Mouse (Mus musculus) adrenal gland, postnatal 25 days (tissue): ENCODE results near the gene Mpp4. TPM values are rescaled to one million over a fixed set of nuclear protein-coding genes. Genes with fewer than 3 reads are reported as not detected.

Experiments used
- DNase-seq: peaks from one replicate; pipeline ENCODE4 v3.0.0; 2021; ENCODE audit warnings: mixed read lengths
- total RNA-seq: library from RNA; stranded (reverse); gene quantifications from 2 replicates; pipeline ENCODE4 v1.2.3, GENCODE M21; 2021

The Mpp4 gene
- total RNA-seq, 1 experiment from 2014 or later: not detected

DNA sequence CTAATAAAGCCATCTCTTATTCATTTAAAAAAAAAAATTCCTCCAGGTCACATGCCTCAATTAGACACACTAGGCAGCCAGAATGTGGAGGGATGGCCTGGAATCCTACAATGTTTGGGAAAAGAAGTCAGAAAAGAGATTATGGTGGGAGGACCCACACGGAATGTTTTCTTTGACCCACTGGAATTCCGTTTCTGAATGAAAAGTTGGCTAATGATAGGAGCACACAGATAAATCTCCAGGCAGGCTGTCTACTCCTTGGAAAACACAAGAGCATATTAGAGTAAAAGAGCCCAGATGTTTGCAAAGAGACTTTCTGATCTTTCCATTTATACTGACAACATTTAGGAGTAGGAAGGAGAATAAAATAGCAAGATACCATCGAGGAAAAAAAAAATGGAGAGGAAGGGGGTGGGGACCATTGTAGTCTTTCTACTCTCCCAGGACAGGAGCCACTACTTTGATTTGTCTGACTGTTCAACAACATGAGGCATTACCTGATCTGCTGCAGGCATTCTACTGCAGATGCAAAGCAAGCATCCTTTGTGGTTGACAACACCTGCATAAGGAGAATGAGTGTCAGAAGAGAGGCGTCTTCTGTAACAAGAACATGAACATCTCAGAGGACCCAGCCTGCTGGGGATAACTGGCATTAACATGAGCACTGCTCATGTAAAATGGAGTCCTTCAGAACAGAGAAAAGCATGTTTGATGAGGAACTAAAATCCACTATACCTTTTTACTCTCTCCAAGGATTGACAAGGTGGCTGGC lies 4.7 kb upstream of the Mpp4 start:
- DNase-seq: no peak

DNA sequence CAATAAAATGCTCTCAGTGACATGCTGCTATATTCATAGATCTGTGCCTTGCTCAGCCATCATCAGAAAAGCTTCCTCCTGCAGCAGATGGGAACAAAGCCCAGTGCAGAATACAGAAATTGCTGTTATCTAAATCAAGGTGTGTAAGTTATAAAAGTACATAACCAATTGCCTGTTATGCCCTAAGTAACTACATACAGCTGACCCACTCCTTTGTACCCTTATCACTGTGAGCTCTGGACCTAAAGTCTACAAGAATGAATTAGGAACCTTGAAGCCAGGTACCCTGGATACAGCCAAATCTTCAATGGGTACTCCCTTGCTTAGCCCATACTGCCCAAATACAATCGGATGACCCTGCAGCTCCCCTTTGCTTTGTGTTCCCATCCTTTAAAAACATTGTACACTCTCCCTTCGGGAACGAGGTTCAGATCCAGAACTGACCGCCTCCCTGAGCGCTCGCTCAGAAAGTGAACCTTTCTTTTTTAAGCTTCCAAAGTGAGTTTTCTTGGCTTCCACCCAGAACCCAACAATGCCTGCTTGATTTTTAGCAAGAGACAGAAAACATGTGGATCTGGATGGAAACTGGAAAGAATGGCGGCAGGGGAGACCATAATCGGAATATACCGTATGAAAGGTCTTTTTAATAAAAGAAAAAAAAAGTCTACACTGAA lies 3.2 kb upstream of the Mpp4 start:
- no peak for DNase-seq

DNA sequence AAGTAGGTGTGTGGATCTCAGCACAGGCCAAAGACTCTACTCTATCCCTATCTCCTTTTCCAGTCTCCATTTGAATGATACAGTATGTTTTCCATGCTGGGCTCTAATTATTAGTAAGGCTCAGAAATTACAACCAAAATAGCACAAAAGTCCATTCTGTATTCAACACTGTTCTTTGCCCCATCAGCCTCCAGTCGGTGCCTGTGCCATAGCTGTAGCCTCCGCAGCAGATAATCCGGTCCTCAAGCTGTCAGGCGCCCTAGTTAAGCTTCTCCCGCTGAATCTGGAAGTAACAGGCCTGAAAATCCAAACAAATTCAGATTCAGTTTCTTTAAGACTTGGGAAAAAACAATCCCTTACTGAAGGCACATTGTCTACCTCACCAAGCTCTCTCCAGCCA lies 729 bp upstream of the Mpp4 start:
- DNase-seq: no peak

DNA sequence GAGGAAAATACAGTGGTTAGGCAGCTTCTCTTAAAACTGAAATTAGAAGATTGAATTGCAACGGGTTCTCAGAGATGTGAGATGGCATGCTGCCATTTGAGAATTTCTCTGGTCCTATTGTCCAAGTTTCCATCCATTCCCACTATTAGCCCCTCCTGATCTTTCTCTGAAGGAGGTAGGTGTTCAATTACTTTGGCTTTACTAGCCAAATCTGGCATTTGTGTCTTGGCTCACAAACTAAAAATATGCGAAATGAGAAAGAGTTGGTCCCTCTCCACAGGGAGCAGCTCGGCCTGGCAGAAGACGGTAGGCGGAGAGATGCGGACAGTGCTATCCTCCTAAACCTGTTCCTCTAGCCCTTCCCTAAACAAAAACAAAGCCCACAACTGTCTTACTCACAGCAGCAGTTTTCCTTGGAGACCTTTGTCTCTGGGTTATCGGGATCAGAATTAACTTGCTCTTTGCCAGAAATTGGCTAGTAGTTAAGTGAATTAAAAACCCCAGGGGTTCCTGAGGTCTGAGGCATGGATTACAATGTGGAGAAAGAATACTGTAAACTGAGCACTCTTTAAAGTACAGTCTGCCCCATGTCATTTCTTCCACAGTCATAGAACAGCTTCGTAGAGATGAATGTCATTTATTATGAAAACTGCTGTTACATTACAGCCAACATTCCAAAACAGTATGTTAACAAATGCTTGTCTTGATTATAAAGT lies 722 bp downstream of the Mpp4 start:
- DNase-seq: no peak

DNA sequence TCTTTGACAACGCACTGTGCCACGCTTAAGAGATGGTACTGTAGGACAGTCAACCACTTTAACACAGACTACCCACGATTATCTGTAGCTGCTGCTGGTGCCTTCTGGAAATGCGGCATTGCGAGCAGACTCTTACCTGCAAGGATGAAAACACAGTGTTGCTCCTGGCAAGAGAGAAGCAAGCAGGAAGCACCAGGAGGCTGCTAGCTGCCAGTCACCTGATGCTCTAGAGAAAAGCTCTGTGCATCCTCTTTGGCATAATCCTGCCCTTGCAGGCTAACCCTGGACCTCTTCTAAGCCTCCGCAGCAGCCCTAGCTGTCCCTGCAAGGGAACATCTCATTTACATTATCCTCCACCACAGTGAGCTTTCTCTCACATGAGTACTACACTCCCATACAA lies 1.8 kb downstream of the Mpp4 start:
- DNase-seq: no peak

DNA sequence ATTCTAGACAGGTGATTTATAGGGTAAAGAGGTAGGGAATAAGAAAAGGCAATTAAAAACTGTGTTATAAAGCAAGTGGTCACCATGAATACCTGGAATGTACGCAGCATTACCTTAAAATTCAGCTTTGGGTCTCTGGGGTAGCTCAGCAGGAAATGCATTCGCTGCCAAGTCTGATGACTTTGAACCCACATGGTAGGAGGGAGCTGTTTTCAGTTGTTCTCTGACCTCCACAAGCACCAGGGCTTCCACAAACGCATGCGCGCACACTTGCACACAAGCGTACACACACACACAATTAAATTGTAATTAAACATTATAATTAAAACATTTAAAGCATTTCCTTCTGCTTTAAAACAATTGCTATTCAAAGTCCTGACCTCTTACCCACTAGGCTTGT lies 2.3 kb downstream of the Mpp4 start:
- no peak for DNase-seq

DNA sequence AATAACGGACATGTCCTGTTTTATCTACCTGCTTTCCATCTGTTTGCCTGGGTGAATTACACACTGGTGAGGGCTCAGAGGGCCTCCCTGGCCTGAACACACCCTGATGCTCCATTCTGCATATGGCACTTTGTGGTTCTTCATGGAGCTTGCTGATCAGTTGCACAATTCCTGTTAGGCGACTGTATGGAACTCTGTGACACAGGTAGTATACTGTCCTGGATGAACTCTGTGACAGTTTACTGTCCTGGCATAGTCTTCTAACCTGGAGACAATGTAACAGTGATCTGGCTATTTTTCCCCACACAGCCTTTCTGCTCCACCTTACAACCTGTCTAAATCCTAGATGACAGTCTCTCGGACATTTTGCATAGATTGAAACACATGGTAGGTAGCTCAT lies 4.1 kb downstream of the Mpp4 start:
- DNase-seq: no peak

DNA sequence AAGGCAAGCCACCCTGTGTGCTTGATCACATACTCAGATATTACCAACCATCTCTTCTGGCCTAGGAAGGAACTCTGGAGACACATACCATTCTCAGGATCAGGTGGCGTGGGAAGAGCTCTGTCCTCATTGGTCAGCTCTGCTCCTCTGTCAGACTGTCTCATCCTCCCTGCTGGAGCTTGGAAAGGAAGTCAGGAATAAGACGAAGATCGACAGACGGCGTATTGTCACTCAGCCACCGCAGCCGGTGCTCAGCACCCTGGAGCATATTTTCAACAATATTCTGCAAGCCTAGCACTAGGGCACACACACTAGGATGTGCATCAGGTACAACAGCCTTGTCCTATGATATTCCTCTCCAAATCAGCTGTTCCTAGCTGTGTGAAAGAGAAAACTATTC lies 4.7 kb downstream of the Mpp4 start:
- no peak for DNase-seq

DNA sequence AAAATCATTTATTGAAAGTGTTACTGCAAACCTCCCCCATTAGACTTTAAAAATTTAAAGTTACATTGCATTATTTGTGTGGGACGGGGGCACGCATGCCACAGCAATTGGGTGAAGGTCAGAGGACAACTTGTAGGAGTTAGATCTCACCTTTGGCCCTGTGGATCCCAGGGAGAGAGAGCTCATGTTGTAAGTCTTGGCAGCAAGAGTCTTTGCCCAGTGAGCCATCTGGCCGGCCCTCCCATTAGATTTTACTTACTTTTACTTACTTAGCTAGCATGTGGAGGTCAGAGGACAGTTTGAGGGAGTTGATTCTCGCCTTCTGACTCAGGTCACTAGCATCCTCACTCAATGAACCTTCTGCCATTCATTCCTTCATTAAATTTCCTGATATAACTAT lies 5.3 kb downstream of the Mpp4 start:
- no peak for DNase-seq

DNA sequence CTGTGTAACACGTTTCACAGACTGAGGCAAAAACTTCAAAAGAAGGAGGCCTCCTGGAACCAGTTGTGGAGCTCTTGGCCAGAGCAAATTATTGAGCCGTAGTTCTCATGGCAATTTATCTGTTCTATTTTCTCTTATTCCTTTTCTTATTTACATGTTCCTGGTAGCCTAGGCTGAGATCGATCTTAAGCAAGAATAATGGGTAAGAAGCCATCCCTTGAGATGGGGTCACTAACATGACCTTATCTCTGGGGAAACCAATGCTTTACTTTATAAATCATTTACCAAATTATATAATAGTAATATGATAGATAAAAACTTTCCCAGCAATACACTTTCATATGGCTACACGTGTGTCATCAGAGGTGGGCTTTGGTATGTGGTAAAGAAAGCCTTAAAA lies 10.8 kb downstream of the Mpp4 start:
- no peak for DNase-seq

DNA sequence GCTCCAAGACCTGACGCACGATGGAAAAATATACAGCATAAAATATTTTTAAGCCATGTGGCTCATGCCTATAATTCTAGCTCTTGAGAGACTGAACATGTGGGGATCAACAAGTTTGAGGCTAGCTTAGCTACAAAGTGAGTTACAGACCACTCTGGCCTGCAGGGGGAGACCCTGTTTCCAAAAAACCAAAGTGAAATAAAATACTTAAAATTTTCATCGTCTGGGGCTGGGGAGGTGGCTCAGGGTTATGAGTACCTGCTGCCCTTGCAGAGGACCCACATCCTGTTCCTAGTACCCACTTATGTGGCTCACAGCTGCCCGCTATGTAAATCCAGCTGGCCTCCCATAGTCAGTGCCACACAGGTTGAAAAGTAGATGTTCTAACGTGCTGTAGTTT lies 12.6 kb downstream of the Mpp4 start:
- no peak for DNase-seq

DNA sequence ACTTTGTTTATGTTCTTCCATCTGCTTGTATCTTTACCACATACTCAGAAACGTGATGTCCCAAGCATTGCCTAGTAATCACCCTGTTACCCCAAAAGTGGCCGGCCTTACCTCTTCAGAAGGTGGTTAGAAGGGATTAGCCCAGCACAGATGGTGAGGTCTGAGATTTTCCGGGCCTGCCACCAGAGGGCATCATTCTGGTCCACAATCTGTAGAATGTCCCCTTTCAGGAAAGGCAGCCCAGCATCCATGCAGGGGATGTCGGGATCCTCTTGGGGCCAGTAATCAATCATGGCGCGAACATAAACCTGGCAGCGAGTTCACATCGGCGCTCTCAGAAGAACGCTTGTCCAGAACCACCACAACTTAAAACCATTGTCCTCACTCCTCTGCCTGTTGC lies 18.6 kb downstream of the Mpp4 start:
- peak; percentile 46 for DNase-seq

DNA sequence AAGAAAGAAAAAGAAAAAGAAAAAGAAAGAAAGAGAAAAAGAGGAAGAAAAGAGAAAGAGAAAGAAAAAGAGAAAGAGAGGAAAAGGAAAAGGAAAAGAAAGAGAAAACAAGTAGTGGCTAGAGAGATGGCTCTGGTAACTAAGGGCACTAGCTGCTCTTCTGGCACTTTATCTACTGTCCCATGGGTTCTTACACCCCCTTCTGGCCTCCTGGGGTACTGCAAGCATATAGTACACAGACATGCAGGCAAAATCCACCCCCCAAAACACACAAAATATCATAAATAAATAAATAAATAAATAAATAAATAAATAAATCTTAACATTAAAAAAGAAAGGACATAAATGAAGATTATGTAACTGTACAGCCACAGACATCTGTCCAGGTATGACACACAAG lies 20.4 kb downstream of the Mpp4 start:
- DNase-seq: peak; percentile 67

DNA sequence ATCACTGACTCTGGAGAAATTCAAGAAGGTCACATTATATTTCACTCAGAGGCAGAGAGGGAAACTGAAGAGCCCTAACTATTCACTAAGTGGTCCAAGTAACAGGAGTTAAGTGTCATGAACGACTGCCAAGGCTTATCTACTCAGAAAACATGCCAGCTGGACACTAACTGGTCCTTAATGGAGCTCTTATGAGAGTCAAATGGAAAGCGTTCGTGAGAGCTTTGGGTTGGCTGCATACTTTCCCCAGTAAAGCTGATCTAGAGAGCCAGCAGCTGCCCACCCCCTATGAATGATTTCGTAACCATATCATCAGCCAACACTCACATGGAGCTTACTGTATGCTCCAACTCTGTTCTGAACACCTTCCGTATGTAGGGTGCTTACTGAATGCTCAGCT lies 28.8 kb downstream of the Mpp4 start:
- DNase-seq: no peak

DNA sequence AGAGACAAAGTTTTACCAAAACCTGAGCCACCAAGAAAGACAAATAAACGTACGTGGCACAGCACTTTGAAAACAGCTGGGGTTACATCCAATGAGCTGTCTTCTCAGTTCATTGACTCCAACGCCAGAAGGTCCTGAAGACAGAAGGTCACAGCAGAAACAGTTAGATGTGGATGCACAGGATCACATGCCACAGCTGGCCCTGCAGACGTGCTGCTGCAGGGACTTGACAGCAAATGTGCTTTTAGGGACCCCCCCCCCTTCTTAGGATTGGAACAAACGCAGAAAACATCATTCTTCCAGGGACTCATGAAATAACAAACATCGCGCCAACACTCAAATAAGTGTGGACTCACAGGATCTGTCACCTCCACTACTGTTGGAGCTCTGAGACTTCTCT lies 34.3 kb downstream of the Mpp4 start:
- DNase-seq: no peak

DNA sequence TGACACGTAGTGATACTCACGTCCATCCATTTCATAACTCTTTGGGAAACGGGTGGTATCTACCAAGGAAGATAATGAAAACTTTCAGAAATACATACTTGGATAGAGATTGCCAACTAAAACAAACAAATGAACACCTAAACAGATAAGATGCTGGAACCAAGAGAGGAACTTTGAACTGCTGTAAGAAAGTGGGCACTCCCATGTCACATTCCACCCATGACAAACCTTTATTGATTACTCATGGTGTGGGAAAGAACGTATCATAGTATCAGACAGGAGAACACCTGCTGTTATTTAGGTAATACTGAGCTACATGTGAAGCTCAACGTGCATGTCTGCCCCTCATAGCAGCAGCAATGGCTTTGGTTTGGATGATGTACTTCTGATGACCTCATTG lies 37.6 kb downstream of the Mpp4 start:
- no peak for DNase-seq

DNA sequence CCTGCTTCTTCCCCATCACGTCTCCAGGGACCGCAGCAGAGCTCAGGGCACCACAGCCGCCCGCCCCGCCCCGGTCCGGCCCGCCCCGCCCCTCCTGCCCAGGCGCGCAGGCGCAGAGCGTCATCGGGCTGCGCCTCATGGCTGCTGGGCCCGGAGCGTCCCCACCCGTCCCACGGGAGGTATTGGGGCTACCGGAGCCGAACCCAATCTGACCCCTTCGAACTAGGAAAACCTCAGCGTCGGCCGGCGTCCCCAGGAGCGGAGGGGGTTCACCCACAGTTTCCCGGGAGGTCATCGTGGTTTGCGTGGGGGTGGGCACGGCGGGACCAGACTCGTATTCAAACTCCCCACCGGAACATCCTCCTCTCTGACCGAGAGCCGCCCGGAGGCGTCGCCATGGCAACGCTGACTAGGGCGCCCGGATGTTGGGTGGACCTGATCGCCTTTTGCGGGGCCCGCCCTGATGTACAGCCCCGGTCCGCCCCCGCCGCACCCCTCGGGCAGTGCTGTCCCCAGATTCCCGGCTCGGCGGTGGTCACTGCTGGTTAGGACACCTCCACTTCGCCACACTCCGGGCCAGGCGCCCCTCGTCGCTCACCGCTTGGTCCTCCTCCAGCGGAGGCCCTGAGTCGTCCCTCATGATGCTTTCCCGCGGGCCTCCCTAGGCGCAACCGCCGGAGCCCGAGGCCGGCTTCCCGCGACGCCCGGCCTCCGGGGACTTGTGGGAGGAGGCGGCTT lies 43.3 kb downstream of the Mpp4 start, which contains the start of gene Tmem237:
TSS of gene Tmem237 (minus strand) at position 689 of the 738 bp plus-strand sequence.
- peak; percentile 92 for DNase-seq

DNA sequence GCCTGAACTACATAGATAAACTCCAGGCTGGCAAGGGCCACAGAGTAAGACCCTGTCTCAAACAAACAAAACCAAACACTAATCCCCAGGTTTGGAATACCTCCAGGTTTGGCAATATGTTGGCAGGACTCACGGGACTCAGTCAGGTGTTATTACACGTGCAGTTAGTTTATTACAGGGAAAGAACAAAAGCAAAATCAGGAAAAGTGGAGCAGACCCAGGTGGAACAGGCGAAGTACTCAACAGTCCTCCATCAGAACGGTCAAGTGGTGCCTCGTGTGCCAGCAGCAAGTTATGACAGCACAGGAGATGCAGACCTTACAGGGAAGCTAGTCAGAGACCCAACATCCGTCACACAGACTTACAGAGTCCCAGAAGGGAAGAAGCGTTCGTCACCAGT lies 52.7 kb downstream of the Mpp4 start:
- no peak for DNase-seq

DNA sequence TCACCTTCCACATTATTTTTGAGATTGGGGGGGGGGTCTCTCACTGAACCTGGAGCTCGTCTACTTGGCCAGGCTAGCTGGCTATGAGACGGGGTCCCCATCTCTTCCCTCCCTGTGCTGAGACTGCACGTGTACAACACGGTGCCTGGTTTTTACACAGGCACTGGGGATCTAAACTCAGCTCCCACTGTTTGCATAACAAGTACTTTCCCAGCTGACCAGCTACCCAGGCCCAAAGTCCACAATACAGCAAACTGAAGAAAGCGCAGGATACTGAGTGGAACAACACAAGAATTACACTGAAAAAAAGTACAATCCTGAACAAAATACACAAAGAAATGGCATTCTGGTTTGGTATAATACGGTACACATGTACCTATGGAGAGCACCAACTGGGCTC lies 61.1 kb downstream of the Mpp4 start:
- DNase-seq: no peak

DNA sequence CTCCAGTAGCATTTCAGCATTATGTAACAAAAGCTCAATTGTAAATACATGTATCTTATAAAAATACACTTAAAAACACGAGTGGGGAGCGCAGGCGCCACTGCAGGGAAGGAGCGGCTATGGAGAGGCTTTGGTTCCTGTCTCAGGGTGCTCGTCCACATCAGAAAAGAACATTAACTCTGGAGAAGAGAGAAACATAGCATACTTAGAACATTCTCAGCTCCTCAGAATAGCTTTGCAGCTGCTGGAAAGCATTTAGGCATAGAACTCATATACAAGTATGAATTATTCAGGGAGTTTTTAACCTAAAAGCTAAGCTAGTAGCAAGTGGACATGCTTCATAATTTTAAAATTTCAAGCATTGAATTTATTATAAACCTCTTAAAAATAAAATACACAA lies 62.2 kb downstream of the Mpp4 start:
- no peak for DNase-seq

DNA sequence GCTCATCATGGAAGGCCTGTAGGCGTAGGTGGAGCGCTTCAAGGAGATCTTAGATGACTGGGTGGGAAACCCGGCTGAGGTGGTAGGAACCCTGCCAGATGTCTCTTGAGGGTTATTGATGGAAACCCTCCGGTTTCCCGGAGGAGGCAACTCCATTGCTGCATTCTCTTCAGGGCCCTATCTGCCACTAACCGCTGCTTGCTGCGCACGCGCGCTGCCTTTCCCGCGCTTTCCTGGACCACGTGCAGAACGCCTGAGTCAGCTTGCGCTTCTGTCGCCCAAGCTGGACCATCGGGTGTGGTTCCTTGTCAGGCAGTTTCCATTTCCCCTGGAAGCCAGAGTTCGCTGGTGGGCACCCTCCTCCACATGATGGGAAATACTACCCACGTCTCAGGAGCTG lies 68.5 kb downstream of the Mpp4 start, which contains the start of gene C2cd6:
TSS of gene C2cd6 (minus strand) at position 196 of the 400 bp plus-strand sequence.
- no peak for DNase-seq
